Mouse (Mus musculus) intestine, postnatal 0 days (tissue): ENCODE measurements at regions not wholly inside any gene's neighbourhood (a gene's known extent, or its start where the extent isn't known, plus 50 kb on each side); places are given as distances from the start of the nearest gene placed in this dataset.

Experiments
- ATAC-seq: fragments of 200-750 bp; cut with Nextera tagmentation; 2 replicates; pipeline ENCODE4 v1.8.0; 2017; ENCODE audit warnings: mild to moderate bottlenecking, moderate TSS enrichment, moderate library complexity
- H3K27ac ChIP-seq: fragments of 300-500 bp; sonication (generic); 2 replicates; pipeline ENCODE4 v1.5.1; 2014; ENCODE audit warnings: mild to moderate bottlenecking, low read depth, low read length, moderate library complexity
- H3K27me3 ChIP-seq: fragments of 300-500 bp; sonication (generic); replicated peaks from 2 replicates; pipeline ENCODE4 v1.6.1; 2014; ENCODE audit warnings: low read length, mixed read lengths; ENCODE audit not compliant: control insufficient read depth, insufficient read depth
- H3K36me3 ChIP-seq: fragments of 300-500 bp; sonication (generic); 2 replicates; pipeline ENCODE4 v1.6.1; 2014; ENCODE audit warnings: mild to moderate bottlenecking, moderate library complexity; ENCODE audit not compliant: control insufficient read depth, insufficient read depth
- H3K4me1 ChIP-seq: fragments of 300-500 bp; sonication (generic); replicated peaks from 2 replicates; pipeline ENCODE4 v1.6.1; 2014; ENCODE audit warnings: antibody characterized with exemption, low read length, mixed read lengths; ENCODE audit not compliant: control insufficient read depth, insufficient read depth
- H3K4me2 ChIP-seq: fragments of 300-500 bp; sonication (generic); replicated peaks from 2 replicates; pipeline ENCODE4 v1.6.1; 2014; ENCODE audit warnings: low read depth, mild to moderate bottlenecking, moderate library complexity
- H3K4me3 ChIP-seq: fragments of 300-500 bp; sonication (generic); 2 replicates; pipeline ENCODE4 v1.5.1; 2014; ENCODE audit warnings: low read depth, low read length
- H3K9ac ChIP-seq: fragments of 300-500 bp; sonication (generic); 2 replicates; pipeline ENCODE4 v1.6.1; 2014; ENCODE audit warnings: mild to moderate bottlenecking, low read depth, low read length
- H3K9me3 ChIP-seq: fragments of 300-500 bp; sonication (generic); 2 replicates; pipeline ENCODE4 v1.6.1; 2016; ENCODE audit warnings: mixed run types; ENCODE audit not compliant: control insufficient read depth
- CTCF ChIP-seq: sonication (generic); IDR thresholded peaks from 2 replicates; pipeline ENCODE4 v1.5.1; 2016; ENCODE audit warnings: low read depth, mild to moderate bottlenecking, control low read depth, antibody characterized with exemption, moderate library complexity
- WGBS: fragments of 180-500 bp; shearing (Covaris S2); extraction: QIAGEN DNeasy Blood & Tissue Kit; methylation state at CpG from one replicate; pipeline ENCODE4 v1.1.7; 2014; 5-methylcytosine and 5-hydroxymethylcytosine counted together

DNA sequence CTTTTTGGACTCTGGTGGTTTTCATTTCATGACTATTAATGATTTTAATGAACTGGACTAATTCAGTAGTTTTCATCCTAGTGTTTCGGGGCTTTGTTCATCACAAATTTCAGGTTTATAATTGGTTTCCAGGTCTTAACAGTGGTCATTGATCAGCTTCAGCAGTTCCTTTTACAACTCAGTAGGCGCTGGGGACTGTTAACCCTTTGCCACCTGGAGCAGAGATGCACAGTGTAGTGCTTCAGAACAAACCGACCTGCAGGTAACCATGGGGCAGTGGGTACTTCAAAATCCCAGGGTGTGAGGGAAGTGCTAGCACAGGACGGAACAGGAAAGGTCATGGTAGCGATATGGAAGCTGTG lies 180.1 kb upstream of the Mpped2 start:
- TF ChIP-seq CTCF, result no peak
- Histone ChIP-seq H3K36me3 (no peaks in the 10 kb centered on the region), H3K4me2 (no peak overlapping the region), H3K4me3 (no peak overlapping the region), H3K27me3 (no peaks in the 10 kb centered on the region), H3K9me3 (no peaks in the 10 kb centered on the region), H3K4me1 (no peaks in the 10 kb centered on the region), H3K27ac (no peak overlapping the region), H3K9ac (no peak overlapping the region)
- WGBS, result 46% methylated on average over 5 of the region's 5 CpGs
- ATAC-seq, result no peak

DNA sequence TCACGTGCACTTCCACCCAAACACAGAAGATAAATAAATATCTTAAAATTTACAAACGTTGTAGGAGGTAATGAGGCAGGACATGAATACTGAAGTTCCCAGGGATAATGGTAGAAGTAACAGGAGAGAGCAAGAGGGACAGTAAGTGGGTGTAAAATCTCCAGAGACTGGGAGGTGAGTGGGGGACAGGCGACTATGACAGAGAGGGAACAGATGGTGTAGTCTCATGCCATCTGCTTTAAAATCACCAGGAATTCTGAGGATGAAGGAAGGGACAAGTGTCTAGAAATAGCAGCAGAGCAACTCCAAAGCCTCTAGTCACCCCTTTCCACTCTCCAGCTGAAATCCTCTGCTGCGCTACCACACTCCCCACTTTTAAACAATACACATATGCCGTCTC lies 175.8 kb upstream of the Mpped2 start:
- Histone ChIP-seq H3K27me3 (no peaks in the 10 kb centered on the region), H3K4me3 (no peak overlapping the region), H3K36me3 (no peaks in the 10 kb centered on the region), H3K4me1 (no peaks in the 10 kb centered on the region), H3K9ac (no peak overlapping the region), H3K4me2 (no peak overlapping the region), H3K27ac (no peak overlapping the region), H3K9me3 (no peaks in the 10 kb centered on the region)
- no peak for TF ChIP-seq CTCF
- ATAC-seq, result no peak
- 65% methylated on average over 5 of the region's 5 CpGs for WGBS

DNA sequence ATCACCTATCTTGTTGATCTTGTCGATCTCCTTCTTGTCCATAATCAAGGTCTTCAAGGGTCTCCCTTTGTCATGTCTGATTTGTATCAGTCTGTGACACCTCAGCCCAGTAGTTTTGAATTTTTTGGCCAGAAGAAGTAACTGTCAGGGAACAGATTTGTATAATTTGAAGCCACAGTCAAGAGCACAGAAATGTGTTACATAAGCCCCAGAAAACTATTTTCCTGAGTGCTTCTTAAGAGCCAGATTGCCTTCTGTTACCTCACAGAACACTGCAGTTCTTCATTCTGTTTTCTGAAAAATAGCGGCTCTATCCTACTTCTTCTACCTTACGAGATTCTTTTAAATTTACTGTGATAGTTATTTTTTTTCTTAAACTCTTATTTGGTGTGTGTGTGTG lies 170.1 kb upstream of the Mpped2 start:
- 91% methylated on average over 3 of the region's 3 CpGs for WGBS

GRCm38 (mm10) chr2:106527008-106527407 lies 166.1 kb upstream of the Mpped2 start:
- Histone ChIP-seq H3K36me3 (no peaks in the 10 kb centered on the region), H3K27me3 (no peaks in the 10 kb centered on the region), H3K4me2 (no peak overlapping the region), H3K4me3 (no peak overlapping the region), H3K27ac (no peak overlapping the region), H3K9ac (no peak overlapping the region), H3K4me1 (no peaks in the 10 kb centered on the region), H3K9me3 (no peaks in the 10 kb centered on the region)
- 59% methylated on average over 2 of the region's 2 CpGs for WGBS
- ATAC-seq, result no peak
- TF ChIP-seq CTCF, result no peak

More for the DNA sequence above, 170.1 kb upstream of the Mpped2 start:
- ATAC-seq, result no peak
- H3K4me1 ChIP-seq, result no peaks in the 10 kb centered on the region
- H3K36me3 ChIP-seq, result no peaks in the 10 kb centered on the region
- H3K9me3 ChIP-seq, result no peaks in the 10 kb centered on the region
- H3K27me3 ChIP-seq, result no peaks in the 10 kb centered on the region
- H3K27ac ChIP-seq, result no peak overlapping the region
- H3K4me2 ChIP-seq, result no peak overlapping the region
- no peak for TF ChIP-seq CTCF
- H3K9ac ChIP-seq, result no peak overlapping the region
- no peak overlapping the region for H3K4me3 ChIP-seq

DNA sequence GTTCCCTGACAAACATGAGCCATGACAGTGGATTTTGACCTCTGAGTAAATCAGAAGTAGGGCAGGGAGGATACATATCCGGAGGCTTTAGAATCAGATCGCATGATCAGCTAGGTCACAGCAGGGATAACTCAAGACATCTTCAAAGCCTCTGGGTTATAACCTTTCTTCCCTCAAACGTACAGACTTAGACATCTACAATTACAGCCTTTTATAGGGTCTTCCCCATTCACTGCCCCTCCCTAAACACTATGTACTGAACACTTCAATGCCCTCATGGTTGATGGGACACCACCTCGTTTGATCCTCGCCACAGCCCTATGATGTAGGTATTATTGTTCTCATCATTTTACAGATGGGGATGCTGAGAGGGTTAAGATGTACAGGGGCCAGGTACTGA lies 163.8 kb upstream of the Mpped2 start:
- no peak overlapping the region for H3K4me3 ChIP-seq
- ATAC-seq, result no peak
- no peaks in the 10 kb centered on the region for H3K36me3 ChIP-seq
- no peak for TF ChIP-seq CTCF
- H3K9ac ChIP-seq, result no peak overlapping the region
- no peak overlapping the region for H3K27ac ChIP-seq
- H3K27me3 ChIP-seq, result no peaks in the 10 kb centered on the region
- no peak overlapping the region for H3K4me2 ChIP-seq
- H3K9me3 ChIP-seq, result no peaks in the 10 kb centered on the region
- no peaks in the 10 kb centered on the region for H3K4me1 ChIP-seq
- WGBS, result 74% methylated on average over 5 of the region's 5 CpGs

GRCm38 (mm10) chr2:106529746-106530145 lies 163.3 kb upstream of the Mpped2 start:
- WGBS, result 37% methylated on average over 2 of the region's 2 CpGs
- no peaks in the 10 kb centered on the region for H3K27me3 ChIP-seq
- ATAC-seq, result no peak

GRCm38 (mm10) chr2:106538329-106538728 lies 154.7 kb upstream of the Mpped2 start:
- Histone ChIP-seq H3K9me3 (no peaks in the 10 kb centered on the region), H3K4me2 (no peak overlapping the region), H3K27me3 (no peaks in the 10 kb centered on the region), H3K4me3 (no peak overlapping the region), H3K9ac (no peak overlapping the region), H3K36me3 (no peaks in the 10 kb centered on the region), H3K4me1 (no peaks in the 10 kb centered on the region), H3K27ac (no peak overlapping the region)
- ATAC-seq, result no peak
- WGBS, result 63% methylated on average over 4 of the region's 4 CpGs
- no peak for TF ChIP-seq CTCF

More at GRCm38 (mm10) chr2:106529746-106530145, 163.3 kb upstream of the Mpped2 start:
- H3K9ac ChIP-seq, result no peak overlapping the region
- no peak overlapping the region for H3K27ac ChIP-seq
- no peak overlapping the region for H3K4me2 ChIP-seq
- H3K4me1 ChIP-seq, result no peaks in the 10 kb centered on the region
- no peak for TF ChIP-seq CTCF
- H3K4me3 ChIP-seq, result no peak overlapping the region
- H3K9me3 ChIP-seq, result no peaks in the 10 kb centered on the region
- H3K36me3 ChIP-seq, result no peaks in the 10 kb centered on the region
